Mouse (Mus musculus): ENCODE measurements around the gene Myb.

Gene Myb

DNA sequence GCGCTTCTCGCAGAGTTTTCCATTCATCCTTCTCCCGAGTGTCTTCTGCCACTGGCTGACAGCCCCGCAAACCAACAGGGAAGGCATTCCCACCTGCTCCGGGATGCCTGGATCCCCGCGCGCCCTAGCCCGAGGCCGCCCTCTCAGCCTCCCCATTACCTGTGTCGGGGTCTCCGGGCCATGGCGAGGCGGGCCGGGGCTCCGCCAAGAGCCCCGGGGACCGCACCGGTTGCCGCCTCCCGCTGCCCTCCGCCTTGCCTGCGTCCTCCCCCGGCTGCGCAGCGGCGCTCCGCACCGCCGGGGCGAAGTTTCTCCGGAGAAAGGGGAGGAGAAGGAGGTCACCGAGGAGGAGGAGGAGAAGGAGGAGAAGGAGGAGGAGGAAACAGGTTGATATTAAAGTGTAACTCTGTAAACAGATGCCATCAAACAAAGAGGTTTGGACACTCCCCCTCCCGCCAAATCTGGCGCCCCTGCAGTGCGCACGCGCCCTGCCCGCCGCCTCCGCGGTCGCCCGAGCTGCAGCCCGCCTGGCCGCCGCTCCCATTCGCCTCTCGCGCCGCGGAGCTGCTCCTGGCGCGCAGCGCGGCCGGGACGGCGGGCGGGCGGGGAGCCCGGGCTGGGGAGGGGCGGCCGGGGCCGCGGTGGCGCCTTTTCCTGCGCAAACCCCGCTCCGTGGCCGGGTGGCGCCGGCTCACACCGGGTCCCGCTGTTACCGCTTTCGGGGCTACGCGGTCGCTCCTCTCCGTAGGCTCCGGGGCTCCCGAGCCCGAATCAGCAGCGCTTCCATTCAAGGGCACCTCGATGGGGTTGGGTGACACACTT, at the start of gene Myb:
Gene Myb, minus strand, starts transcription at position 448 of the 822 bp plus-strand sequence.
- peak; percentile 34 to 35 for DNase-seq (ENCODE audit: low spot score in 2 of 2)

DNA sequence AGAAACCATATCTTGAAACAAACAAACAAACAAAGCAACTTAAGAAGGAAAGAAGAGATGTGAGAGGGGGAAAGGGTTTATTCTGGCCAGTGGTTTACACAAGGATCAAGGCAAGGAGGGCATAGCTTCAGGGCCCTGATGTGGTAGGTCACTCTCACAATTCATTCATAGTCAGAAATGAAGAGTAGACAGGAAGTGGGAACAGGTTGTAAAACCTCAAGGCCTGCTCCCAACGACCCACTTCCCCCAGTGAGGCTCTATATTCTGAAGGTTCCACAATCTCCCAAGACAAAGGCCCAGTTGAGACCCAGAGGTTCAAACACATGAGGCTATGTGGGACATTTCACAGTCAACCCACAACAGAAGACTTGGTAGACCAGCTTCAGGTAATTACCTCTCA, 46.6 kb upstream of the Myb start:
- no peak for DNase-seq (ENCODE audit: low spot score in 2 of 2)

DNA sequence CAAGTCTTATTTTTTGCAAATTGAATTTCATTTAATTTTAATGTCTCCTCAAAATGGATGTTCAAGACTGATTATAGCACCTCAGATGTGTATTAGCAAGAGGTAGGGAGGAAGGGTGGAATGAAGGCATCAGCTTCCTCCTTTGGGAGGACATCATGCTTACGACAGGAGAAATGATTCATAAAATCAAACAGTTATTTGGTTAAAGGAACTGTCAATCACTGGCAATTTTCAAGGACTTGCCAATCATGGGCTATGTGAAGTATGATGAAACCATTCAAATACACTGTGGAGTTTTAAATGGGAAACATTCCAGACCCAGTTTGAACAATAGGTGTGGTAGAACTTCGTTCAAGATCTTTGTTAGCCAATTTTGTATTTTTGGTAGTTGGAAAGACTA, 45.4 kb upstream of the Myb start:
- no peak for DNase-seq (ENCODE audit: low spot score in 2 of 2)

DNA sequence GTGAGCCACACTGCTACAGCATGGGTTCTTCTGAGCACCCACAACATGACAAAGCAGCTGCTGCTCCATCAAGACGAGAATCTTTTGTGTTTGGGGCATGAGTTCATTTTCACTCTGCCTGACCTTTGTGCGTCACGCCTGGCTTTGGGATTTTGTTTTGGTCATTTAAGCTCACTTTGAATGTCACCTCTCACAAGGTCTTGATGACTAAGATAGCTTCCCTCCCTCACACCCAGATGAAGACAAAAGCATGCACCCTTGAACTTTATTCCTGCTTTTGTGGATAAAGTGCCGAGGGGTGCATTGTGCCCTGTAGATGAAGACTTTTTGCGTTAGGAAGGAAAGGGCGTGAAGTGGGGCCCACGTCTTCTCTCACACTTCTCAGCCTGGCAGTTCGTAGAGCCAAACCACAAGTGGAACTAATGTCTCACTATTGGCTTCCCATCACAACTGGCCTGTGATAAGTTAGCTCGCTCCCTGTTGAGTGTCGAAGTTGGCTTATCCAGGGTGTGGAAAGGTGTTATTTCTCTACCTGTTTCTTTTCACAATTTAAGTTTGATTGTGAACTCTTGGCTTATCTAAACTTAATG, 43.8 kb upstream of the Myb start:
- DNase-seq (ENCODE audit: low spot score in 2 of 2), result no peak

DNA sequence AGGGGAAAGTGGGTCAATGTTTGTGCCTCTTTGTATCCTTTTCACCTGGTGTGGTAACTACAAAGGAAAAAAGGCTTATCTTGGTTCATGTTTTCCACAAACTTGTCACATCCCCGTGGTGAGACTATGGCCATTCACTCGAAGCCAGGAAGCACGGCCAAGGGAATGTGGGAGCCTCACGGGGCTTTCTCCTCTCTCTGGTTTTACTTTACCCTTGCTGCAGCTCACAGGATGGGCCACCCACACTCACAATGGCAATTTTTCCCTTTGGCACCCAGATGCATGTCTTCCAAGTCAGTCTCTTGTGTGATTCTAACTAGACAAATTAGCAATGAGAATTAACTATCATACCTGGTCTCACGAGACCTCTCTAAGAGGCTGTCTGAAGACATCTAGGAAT, 43.1 kb upstream of the Myb start:
- DNase-seq (ENCODE audit: low spot score in 2 of 2), result no peak

DNA sequence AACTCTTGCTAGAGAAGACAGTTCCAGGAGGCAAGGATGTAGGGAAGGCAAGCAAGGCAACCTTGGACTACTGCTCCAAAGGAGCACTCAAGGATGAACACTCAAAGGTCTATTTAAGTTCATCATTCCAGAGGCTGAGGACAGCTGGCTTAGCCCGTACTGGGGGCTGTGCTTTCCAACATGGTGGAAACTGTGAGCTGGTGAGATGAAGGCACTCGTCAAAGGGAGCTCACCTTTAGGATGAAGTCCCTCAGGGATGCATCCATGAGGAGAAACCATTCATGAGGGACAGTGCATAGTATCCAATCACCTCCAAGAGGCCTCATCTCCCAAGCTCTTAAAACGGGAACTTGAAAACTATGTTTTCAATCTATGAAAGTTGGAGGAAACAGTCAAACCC, 42.7 kb upstream of the Myb start:
- DNase-seq (ENCODE audit: low spot score in 2 of 2), result no peak

DNA sequence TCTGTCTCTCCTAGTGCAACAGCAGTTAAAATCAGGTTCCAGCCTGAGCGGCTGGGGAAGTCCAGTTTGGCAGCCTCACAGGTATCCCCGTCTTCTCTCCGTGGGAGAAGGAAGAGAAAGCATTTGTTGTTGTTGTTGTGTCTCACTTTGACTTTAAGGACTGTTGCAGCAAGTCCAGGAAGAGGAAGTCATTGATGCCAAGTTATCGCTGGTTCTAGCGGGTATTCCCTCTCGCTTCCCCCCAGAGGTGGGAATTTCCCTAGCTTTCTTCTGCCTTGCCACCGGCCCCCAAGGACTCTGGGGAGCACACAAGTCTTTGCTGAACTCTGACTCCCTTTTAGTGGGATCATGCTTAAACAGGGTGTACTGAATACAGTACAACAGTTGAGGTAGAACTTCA, 40.0 kb upstream of the Myb start:
- no peak for DNase-seq (ENCODE audit: low spot score in 2 of 2)

DNA sequence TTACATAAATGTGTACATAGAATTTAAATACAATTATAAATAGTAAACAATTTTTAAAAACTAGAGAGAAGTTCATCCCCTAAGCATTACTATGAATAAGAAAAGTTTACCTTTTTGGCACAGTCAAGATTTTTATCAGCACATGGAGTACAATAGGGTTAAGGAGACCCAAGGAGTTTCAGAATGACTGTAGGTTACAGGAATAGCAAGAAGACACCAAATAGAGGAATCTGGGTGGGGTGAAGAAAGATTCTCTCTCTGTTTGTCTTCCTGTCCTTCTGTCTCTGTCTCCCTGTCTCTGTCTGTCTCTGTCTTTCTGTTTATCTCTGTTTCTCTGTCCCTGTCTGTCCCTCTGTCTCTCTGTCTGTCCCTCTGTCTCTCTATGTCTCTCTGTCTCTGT, 39.5 kb upstream of the Myb start:
- DNase-seq (ENCODE audit: low spot score in 2 of 2), result no peak

DNA sequence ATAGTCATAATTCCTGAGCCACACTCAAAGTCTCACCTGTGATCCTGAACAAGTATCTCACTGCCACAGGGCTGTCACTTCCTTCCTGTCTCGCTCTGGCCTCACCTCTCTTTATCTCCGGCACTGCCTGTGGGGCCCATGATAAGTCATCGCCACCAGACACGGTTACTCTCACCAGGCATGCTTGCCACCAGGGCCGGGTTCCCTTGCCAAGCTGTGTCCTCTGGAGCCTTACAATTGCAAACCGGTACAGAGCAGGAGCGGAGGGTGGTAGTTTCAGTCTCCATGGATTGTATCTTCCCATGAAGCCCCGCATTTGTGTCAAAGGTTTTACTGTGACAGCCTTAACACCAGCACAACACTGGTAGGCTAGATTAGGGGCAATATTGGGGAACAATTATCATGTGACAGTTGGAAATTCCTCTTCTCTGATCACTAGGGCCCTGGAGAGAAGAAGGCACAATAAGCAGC, 35.9 kb upstream of the Myb start:
- no peak for DNase-seq (ENCODE audit: low spot score in 2 of 2)

DNA sequence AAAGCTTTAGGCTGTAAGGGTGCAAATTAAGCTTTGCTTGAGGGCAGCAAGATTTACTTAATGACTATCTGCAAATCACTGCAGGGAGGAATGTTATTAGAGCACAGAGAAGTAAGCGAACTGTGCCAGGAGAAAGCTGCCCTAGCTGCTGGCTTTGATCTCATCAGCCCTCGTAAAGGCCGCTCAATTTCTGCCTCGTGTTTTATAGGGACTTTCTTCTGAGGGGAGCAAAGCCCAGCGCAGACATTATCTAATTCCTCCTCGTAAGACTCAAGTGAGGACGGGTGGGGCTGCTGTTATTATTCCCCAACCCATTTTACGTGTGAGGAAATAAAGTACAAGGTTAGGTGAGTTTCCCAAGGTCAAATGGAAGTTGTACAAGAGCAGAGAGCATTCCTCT, 34.8 kb upstream of the Myb start:
- DNase-seq (ENCODE audit: low spot score in 2 of 2), result no peak

DNA sequence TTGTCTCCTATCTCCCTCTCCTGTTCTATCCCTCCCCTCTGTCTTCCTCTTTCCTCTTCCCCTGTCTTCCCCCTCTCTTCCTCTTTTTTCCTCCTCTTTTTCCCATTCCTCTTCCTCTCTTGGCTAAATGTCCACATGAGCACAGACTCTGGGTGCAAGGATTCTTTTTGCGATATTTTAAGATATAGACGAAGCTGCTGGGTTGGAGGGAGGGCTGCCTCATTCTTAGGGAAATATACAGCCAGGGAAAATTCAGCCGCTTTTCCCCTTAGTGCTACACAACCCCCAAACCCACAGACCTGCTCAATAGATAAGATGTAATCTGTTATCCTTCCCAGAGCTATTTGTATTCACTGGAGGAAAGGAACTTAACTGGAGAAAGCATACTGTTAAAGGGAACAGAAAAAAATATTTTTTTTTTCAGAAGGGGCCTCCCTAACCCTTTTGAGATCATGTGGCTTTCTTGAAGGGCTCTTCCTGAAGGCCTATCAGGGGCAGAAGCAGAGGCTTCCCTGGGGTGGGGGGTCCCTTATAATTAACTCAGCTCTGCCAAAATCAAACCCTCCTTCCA, 33.2 kb upstream of the Myb start:
- no peak for DNase-seq (ENCODE audit: low spot score in 2 of 2)

DNA sequence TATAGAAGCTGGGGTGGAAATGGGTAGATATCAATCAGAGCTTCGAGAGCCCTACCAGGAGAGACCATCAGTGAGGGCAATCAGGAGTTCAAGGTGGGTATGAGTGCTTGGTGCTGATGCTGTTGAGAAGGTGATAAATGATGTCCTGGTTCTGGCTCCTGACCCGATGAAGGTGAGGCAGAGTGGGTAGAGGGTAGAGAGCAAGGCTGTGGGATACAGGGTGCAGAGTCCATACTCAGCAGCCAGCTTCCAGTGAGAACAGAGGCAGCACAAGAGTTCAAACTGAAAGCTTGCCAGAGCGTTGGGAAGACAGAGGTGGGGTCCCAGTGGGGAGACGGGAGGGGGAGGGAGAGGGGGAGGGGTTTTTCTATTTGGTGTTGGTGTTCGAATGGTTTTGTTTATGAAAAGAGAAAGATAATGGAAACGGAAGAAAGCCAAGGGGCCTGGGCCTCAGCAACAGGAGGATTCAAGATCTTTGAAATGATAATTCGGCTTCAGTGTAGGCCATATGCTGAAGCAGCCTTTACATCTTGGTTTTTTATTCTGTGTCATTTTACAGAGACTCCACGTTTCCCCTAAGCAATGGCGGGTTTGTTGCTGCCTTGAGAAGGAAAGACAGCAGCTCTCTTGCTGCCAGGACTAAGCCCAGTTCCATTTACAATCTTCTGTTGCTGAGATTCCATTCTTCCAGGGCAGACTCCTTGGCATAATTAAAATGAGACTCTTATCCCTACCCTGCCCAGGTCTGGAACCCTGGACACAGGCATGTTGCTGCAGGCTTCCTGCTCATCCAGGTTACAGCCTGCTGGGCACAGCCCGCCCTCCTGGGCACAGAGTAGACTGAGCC, 32.5 kb upstream of the Myb start:
- DNase-seq (ENCODE audit: low spot score in 2 of 2), result no peak

DNA sequence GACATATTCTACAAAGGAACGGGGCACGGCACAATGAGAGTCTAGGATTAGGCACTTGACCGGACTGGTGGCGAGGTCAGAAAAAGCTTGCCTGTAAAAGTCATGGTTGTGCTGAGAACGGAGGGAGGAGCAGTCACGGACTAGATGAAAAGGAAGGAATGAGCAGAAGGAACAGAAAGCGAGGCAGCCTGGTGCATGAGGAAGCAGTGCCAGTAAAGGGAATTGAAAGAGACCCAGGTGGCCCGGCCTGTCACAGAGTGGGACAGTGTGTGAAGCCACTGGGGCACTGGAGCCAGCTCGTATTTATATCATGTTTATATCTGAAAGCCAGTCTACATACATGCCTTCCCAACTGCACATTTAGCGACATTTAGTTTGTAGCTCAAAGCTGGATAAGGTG, 31.7 kb upstream of the Myb start:
- no peak for DNase-seq (ENCODE audit: low spot score in 2 of 2)

DNA sequence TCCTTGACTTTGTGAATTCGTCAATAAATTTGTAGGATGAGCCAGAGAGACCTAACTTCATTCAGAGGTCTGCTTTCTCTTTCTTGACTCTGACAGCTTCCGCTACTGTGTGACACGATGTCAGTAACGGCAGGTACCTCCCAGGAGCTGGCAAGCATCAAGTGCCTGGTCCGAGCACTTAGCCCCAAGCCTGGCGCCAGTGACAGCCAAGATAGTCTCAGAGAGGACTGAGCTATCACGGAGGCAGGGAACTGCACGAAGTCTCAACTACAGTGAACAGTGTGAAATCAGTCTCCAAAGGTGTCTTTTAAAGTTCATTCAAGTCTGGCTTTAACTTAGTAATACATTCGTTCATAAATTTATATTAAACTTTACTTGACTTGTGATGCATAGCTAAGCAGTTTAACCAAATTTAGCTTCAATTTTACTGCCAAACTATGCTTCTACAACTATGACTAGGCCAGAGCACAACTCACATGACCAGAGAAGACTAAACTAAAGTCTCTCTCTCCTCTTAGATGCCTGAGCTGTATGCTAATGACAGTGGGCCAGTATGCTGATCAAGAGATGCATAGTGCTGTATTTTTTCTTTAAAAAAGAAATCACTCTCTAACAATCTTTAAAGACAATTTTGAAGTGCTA, 29.1 kb upstream of the Myb start:
- no peak for DNase-seq (ENCODE audit: low spot score in 2 of 2)

DNA sequence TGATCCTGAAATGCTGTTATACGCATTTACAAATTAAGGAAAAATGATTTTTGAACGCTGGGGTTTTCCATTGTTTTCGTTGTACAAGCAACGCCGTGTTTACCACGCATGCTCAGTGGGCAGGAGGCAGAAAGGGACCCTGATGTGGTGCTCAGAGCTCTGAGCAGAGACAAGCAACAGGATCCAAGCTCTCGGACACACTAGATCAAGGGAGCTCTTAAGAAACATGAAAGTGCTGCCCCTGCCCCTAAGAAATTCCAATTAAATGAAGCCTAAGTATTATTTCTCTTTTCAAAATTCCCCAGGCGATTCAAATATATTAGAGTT, 28.5 kb upstream of the Myb start:
- no peak for DNase-seq (ENCODE audit: low spot score in 2 of 2)

DNA sequence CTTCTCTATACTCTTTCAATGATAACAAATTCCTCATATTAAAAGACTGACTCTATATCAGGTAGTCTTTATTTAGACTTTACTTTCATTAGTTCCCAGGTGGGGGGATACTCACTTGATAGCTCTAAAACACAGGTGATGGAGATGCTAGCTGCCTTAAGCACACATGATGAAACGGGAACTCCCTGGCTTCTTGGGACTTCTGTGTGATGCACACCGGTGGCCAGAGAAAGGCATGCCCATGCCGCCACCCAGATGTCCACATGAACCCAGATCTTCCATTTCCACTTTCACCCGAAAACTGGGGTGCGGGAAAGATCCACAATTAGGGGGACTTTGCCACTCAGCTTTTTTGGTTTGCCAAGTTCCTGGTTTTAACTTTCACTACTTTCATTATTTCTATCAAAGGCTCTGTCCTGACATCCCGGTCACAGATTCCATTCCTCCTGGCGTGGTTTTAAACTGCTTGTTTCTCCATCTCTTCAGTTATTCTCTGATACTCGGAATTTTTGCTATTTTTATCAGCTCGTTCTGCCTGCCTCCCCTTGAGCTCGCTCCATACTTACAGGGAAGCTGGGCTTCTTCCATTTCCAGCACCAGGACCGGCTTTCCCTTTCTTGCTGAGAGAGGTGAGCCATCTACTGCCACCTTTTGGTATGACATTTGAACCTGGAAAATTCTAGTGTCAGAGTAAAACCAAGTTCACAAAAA, 27.9 kb upstream of the Myb start:
- DNase-seq (ENCODE audit: low spot score in 2 of 2), result peak; percentile 58 to 73

DNA sequence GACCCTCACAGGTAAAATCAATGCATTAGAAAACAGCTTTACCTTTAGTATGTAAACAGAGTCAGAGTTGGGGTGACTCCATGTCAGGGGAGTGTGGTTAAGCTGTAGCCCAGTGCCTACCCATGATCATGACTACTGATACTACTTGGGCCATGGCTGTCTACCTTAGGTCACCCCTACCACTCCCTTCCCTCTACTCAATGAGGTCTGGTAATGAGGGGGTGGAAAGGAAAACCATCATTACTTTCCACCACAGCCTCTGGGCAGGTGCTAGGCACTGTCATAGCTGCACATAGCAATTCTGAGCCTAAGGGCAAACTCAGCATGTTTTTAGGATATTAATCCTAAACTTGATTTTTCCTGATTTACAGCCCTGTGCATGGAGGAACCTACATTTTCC, 27.1 kb upstream of the Myb start:
- DNase-seq (ENCODE audit: low spot score in 2 of 2), result no peak

DNA sequence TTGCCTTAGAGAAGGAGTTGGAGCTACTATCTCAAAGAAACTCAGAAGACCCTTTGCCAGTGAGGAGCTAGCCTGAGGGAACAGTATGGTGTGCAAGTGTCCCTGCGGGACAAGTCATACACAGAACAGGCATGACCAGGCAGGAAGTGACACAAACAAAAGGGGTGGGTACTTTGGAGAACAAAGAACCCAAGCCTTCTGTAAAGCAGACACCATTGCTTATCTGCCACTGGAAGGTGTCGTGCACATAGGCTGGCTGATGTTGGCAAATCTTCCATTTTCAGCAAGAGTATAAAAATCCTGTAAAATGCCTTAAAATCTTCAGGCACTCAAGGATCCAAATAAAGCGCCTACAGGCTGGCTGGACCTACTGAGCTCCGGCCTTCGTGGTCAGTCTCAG, 25.9 kb upstream of the Myb start:
- no peak for DNase-seq (ENCODE audit: low spot score in 2 of 2)

DNA sequence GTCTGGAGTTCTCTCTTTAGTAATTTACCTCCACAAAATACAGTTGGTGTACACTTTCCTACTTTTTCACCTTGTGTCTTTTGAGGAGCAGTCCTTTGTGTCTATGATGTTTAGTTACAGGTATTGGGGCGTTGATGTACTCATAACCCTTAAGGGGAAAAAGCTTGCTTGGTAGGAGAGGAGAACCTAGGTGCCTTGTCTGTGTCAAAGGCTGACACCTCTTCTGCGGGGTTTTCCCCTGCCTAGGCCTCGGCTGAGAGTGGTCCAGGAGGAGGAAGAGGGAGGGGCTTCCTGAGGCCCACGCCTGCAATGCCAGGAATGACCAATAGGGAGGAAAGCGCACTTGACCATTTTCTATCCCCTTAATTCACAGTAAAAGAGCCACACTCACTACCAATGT, 17.9 kb upstream of the Myb start:
- DNase-seq (ENCODE audit: low spot score in 2 of 2), result no peak

DNA sequence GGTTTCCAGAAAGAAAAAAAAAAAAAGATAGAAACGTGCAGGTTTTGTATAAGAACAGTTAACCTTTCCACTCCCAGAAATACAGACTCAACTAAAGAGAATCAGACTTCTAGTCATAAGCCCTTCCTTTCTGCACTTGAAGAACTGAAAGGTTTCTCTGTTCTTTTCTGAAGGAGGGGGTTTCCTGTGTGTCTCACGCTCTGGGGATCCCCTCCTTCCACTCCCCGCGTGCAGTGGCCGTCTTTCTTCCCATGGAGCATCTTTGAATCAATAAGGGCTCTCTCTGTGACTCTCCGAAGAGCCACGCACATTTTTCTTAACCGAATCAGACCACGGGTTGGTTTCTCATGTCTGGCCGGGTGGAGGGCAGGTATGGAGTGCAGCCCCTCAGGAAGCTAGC, 17.5 kb upstream of the Myb start:
- no peak for DNase-seq (ENCODE audit: low spot score in 2 of 2)

DNA sequence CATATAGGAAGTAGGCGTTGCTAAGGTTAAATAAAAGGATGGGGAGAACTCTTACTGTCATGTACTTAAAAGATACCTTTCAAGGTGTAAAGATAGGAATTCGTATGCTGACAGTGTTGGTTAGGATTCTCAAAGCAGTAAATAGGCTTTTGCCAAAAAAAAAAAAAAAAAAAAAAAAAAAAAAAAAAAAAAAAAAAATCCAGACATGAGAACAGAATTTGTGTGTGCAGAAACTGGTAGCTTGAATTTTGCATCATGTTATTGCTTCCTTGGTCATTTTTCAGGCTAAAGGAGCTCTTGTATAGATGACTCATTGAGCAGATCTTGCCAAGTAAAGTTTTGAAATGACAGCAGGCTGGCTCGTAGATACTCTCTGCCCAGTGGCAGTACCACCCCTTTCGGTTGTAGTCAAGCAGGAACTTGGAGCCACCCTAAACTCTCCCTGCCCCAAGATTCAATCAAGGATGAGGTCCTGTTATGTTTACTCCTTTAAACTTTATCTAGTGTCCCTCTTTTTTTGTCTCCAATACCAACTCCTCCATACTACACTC, 11.9 kb upstream of the Myb start:
- no peak for DNase-seq (ENCODE audit: low spot score in 2 of 2)
